Mouse (Mus musculus) neural tube, embryonic 14.5 days (tissue): ENCODE results near the gene Kcnq1. TPM values are rescaled to one million over a fixed set of nuclear protein-coding genes. Genes with fewer than 3 reads are reported as not detected.

Experiments used
- ATAC-seq: fragments of 200-750 bp; cut with Nextera tagmentation; 2 replicates; pipeline ENCODE4 v1.8.0; 2017; ENCODE audit warnings: low read depth, mild to moderate bottlenecking, moderate TSS enrichment, moderate library complexity
- H3K27ac ChIP-seq: fragments of 300-500 bp; sonication (generic); 2 replicates; pipeline ENCODE4 v1.5.1; 2014; ENCODE audit warnings: low read depth, mild to moderate bottlenecking, control low read depth, low read length, moderate library complexity, mixed read lengths
- H3K27me3 ChIP-seq: fragments of 300-500 bp; sonication (generic); 2 replicates; pipeline ENCODE4 v1.6.1; 2014; ENCODE audit warnings: low read length; ENCODE audit not compliant: control insufficient read depth, insufficient read depth
- H3K36me3 ChIP-seq: fragments of 300-500 bp; sonication (generic); 2 replicates; pipeline ENCODE4 v1.6.1; 2014; ENCODE audit warnings: low read length, mixed read lengths; ENCODE audit not compliant: control insufficient read depth, insufficient read depth
- H3K4me1 ChIP-seq: fragments of 300-500 bp; sonication (generic); 2 replicates; pipeline ENCODE4 v1.6.1; 2014; ENCODE audit warnings: low read length; ENCODE audit not compliant: control insufficient read depth, insufficient read depth
- H3K4me2 ChIP-seq: fragments of 300-500 bp; sonication (generic); 2 replicates; pipeline ENCODE4 v1.6.1; 2014; ENCODE audit warnings: mild to moderate bottlenecking, low read depth, low read length, control low read depth
- H3K4me3 ChIP-seq: fragments of 300-500 bp; sonication (generic); 2 replicates; pipeline ENCODE4 v1.5.1; 2014; ENCODE audit warnings: low read depth, low read length, control low read depth, mixed read lengths
- H3K9ac ChIP-seq: fragments of 300-500 bp; sonication (generic); replicated peaks from 2 replicates; pipeline ENCODE4 v1.6.1; 2014; ENCODE audit warnings: low read depth, mild to moderate bottlenecking, control low read depth, low read length, mixed read lengths
- H3K9me3 ChIP-seq: fragments of 300-500 bp; sonication (generic); 2 replicates; pipeline ENCODE4 v1.6.1; 2016; ENCODE audit warnings: low read length; ENCODE audit not compliant: control insufficient read depth
- WGBS: fragments of 180-500 bp; shearing (Covaris S2); extraction: QIAGEN DNeasy Blood & Tissue Kit; methylation state at CpG from one replicate; pipeline ENCODE4 v1.1.7; 2014; 5-methylcytosine and 5-hydroxymethylcytosine counted together
- polyA plus RNA-seq: library from polyadenylated mRNA; unstranded; fragments of >200 nt; fragmentation: Nextera tagmentation; extraction: Ambion mirVana; gene quantifications from 2 replicates; pipeline ENCODE4 v1.2.1, GENCODE M21; 2014

The Kcnq1 gene
- polyA plus RNA-seq, 1 experiment from 2014 or later = 2.4 TPM

GRCm38 (mm10) chr7:143116521-143116920, 10.4 kb downstream of the Kcnq1 start:
- no peaks in the 10 kb centered on the region for H3K27me3 ChIP-seq
- H3K9me3 ChIP-seq = no peaks in the 10 kb centered on the region
- no peak overlapping the region for H3K9ac ChIP-seq
- no peaks in the 10 kb centered on the region for H3K4me1 ChIP-seq
- no peak overlapping the region for H3K4me3 ChIP-seq
- no peak overlapping the region for H3K27ac ChIP-seq
- H3K36me3 ChIP-seq = no peaks in the 10 kb centered on the region
- H3K4me2 ChIP-seq = no peak overlapping the region
- WGBS = 87% methylated on average over 5 of the region's 5 CpGs
- ATAC-seq = no peak

- ATAC-seq = no peak
- H3K4me2 ChIP-seq = no peak overlapping the region
- no peaks in the 10 kb centered on the region for H3K27me3 ChIP-seq
- H3K4me3 ChIP-seq = no peak overlapping the region
- no peak overlapping the region for H3K27ac ChIP-seq
- WGBS = 19% methylated on average over 1 of the region's 1 CpGs
- H3K36me3 ChIP-seq = no peaks in the 10 kb centered on the region
- 0 out of 2 replicates have a peak, but pooled peaks cover 3% of the 10 kb centered on the region for H3K4me1 ChIP-seq
- H3K9me3 ChIP-seq = no peaks in the 10 kb centered on the region
- H3K9ac ChIP-seq = no peak overlapping the region
These were observed 13.2 kb downstream of the Kcnq1 start for GRCm38 (mm10) chr7:143119407-143119806.

- Histone ChIP-seq H3K4me2 (no peak overlapping the region), H3K27me3 (no peaks in the 10 kb centered on the region), H3K9me3 (no peaks in the 10 kb centered on the region), H3K9ac (no peak overlapping the region), H3K27ac (no peak overlapping the region), H3K4me1 (0 out of 2 replicates have a peak, but pooled peaks cover 6% of the 10 kb centered on the region), H3K36me3 (no peaks in the 10 kb centered on the region), H3K4me3 (no peak overlapping the region)
- 63% methylated on average over 3 of the region's 3 CpGs for WGBS
- ATAC-seq = no peak
These were observed 13.7 kb downstream of the Kcnq1 start for GRCm38 (mm10) chr7:143119826-143120225.

GRCm38 (mm10) chr7:143122191-143122590, 16.0 kb downstream of the Kcnq1 start:
- no peak overlapping the region for H3K4me2 ChIP-seq
- no peak overlapping the region for H3K4me3 ChIP-seq
- H3K36me3 ChIP-seq = no peaks in the 10 kb centered on the region
- ATAC-seq = no peak
- H3K27me3 ChIP-seq = no peaks in the 10 kb centered on the region
- 80% methylated on average over 5 of the region's 5 CpGs for WGBS
- no peaks in the 10 kb centered on the region for H3K9me3 ChIP-seq
- H3K9ac ChIP-seq = no peak overlapping the region
- 0 out of 2 replicates have a peak, but pooled peaks cover 6% of the 10 kb centered on the region for H3K4me1 ChIP-seq
- H3K27ac ChIP-seq = no peak overlapping the region

- Histone ChIP-seq H3K36me3 (no peaks in the 10 kb centered on the region), H3K27ac (no peak overlapping the region), H3K4me3 (no peak overlapping the region), H3K9ac (0 out of 2 replicates have a peak overlapping the region, but pooled peaks have one; percentile 11), H3K4me1 (0 out of 2 replicates have a peak, but pooled peaks cover 6% of the 10 kb centered on the region), H3K9me3 (no peaks in the 10 kb centered on the region), H3K4me2 (no peak overlapping the region), H3K27me3 (no peaks in the 10 kb centered on the region)
- no peak for ATAC-seq
- WGBS = 21% methylated on average over 6 of the region's 6 CpGs
These were observed 17.9 kb downstream of the Kcnq1 start for GRCm38 (mm10) chr7:143123876-143124669.

GRCm38 (mm10) chr7:143124902-143125301, 18.7 kb downstream of the Kcnq1 start:
- no peak for ATAC-seq
- H3K4me3 ChIP-seq = no peak overlapping the region
- H3K9ac ChIP-seq = no peak overlapping the region
- H3K27me3 ChIP-seq = no peaks in the 10 kb centered on the region
- H3K4me2 ChIP-seq = no peak overlapping the region
- no peak overlapping the region for H3K27ac ChIP-seq
- H3K36me3 ChIP-seq = no peaks in the 10 kb centered on the region
- WGBS = 70% methylated on average over 3 of the region's 3 CpGs
- no peaks in the 10 kb centered on the region for H3K9me3 ChIP-seq
- 0 out of 2 replicates have a peak, but pooled peaks cover 6% of the 10 kb centered on the region for H3K4me1 ChIP-seq

- WGBS = 86% methylated on average over 5 of the region's 5 CpGs
- Histone ChIP-seq H3K4me3 (no peak overlapping the region), H3K9me3 (no peaks in the 10 kb centered on the region), H3K36me3 (no peaks in the 10 kb centered on the region), H3K4me1 (no peaks in the 10 kb centered on the region), H3K4me2 (no peak overlapping the region), H3K27me3 (no peaks in the 10 kb centered on the region), H3K27ac (no peak overlapping the region), H3K9ac (no peak overlapping the region)
- no peak for ATAC-seq
These were observed 26.7 kb downstream of the Kcnq1 start for GRCm38 (mm10) chr7:143132815-143133214.

- 75% methylated on average over 2 of the region's 2 CpGs for WGBS
- Histone ChIP-seq H3K27me3 (no peaks in the 10 kb centered on the region), H3K27ac (no peak overlapping the region)
These were observed 30.0 kb downstream of the Kcnq1 start for GRCm38 (mm10) chr7:143136125-143136524.

GRCm38 (mm10) chr7:143136561-143136960, 30.4 kb downstream of the Kcnq1 start:
- Histone ChIP-seq H3K4me3 (no peak overlapping the region), H3K9me3 (no peaks in the 10 kb centered on the region)
- 69% methylated on average over 5 of the region's 5 CpGs for WGBS

More at GRCm38 (mm10) chr7:143136125-143136524, 30.0 kb downstream of the Kcnq1 start:
- no peaks in the 10 kb centered on the region for H3K9me3 ChIP-seq
- no peaks in the 10 kb centered on the region for H3K4me1 ChIP-seq
- H3K36me3 ChIP-seq = no peaks in the 10 kb centered on the region
- ATAC-seq = no peak
- H3K9ac ChIP-seq = no peak overlapping the region
- no peak overlapping the region for H3K4me2 ChIP-seq
- no peak overlapping the region for H3K4me3 ChIP-seq

More at GRCm38 (mm10) chr7:143136561-143136960, 30.4 kb downstream of the Kcnq1 start:
- no peaks in the 10 kb centered on the region for H3K4me1 ChIP-seq
- no peak overlapping the region for H3K9ac ChIP-seq
- ATAC-seq = no peak
- no peaks in the 10 kb centered on the region for H3K36me3 ChIP-seq
- no peaks in the 10 kb centered on the region for H3K27me3 ChIP-seq
- H3K27ac ChIP-seq = no peak overlapping the region
- no peak overlapping the region for H3K4me2 ChIP-seq
